Mouse (Mus musculus) frontal cortex, postnatal 14 days (tissue): Measurements from ENCODE around the gene Edn2.

ENCODE experiments used
- DNase-seq, 2 experiments: peaks; one replicate each; pipeline ENCODE4 v3.0.0; 2022; ENCODE audit warnings: low spot score in 2 of 2

Gene Edn2

GRCm38 (mm10) chr4:120161166-120161949 lies at the start of gene Edn2:
Edn2 (plus strand) TSS chr4:120161206.
- DNase-seq = no peak

- DNase-seq = no peak
Measured at GRCm38 (mm10) chr4:120115516-120115915, 45.5 kb upstream of the Edn2 start.

DNA sequence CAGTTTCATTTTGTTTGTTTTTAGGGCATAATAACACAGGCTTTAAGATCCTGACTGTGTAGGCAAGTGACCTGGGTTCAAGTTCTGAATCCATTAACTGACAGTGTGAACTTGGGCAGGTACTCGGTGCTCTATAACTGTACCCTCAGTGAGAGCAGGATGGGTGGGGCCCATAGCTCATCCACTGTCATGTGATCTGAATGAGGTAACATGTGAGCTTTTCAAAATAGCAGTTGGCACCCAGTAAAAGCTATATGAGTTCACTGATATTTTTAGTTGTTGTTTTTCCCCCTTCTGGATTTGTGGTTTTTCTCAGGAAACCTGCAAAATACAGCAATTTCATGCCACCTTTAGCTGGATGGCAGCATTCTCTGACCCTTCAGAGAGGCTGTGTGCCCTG lies 44.7 kb upstream of the Edn2 start:
- no peak for DNase-seq

- peak in 1 of 2 experiments; percentile 47 for DNase-seq
Measured at GRCm38 (mm10) chr4:120120276-120120675, 40.7 kb upstream of the Edn2 start.

DNA sequence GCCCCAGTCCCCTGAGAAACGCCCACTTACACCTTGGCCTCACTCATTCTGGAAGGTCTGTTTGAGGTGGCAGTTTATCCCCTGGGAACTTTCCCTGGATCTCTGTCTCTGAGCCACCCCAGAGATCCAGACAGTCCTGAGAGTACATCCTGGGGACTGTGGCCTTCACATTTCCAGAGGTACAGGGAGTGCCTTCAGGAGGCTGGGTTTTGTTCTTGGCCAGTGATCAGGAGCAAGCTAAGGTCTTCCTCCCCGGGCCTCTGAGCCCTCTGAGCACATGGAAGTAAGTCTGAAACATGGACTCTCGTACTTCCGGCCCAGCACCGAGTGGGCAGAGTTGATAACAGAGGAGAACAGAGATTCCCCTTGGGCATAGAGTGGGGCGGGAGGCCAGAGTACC lies 36.4 kb upstream of the Edn2 start:
- no peak for DNase-seq

GRCm38 (mm10) chr4:120126047-120126446 lies 35.0 kb upstream of the Edn2 start:
- DNase-seq = no peak

DNA sequence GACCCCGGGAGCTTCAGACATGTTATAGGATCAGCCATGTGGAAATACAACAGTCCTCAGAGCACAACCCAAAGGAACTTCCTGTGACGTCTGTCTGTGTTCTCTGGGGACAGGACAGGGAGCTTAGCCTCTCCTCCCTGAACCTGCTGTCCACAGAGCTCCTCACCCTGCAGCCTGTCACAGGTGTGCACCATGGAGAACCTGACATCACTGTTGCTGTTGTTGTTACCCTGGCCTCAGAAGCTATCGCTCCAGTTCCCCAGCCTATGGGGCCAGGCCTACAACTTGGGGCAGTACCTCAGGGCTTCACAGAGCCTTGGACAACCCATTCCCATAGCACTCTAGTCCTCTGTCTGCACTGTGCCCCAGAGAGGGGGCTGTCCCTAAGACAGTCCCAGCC lies 33.7 kb upstream of the Edn2 start:
- no peak for DNase-seq

- DNase-seq = no peak
Measured at GRCm38 (mm10) chr4:120128033-120128432, 33.0 kb upstream of the Edn2 start.

DNA sequence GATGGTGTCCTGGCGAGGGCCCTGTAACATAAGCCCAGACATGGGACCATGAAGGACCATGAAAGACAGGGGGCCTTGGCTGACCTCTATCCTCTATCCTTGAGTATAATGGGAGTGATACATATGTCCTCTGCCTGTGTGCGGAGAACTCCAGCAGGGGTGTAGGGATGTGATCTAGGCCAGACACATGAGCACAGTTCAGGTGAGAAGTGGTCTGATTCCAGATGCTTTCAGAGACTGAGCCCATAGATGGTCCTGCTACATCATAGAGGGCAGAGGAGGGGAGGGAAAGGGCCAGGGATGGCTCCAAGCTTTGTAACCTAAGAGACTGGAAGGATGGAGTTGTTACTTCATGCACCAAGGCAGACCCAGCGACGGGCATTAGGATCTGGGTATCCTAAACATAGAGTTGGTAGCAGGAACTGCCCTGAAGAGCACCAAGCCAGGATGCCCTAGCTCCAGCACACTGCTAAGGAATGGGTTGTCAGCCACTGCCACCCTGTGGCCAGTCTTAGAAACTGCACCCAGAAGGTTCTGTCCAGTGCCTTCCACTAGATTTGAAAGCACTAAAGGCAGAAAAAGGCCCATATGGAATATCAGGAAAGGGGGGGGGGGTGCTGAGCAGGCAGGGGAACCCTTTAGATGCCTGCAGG lies 31.6 kb upstream of the Edn2 start:
- DNase-seq = peak in 1 of 2 experiments; percentile 45

GRCm38 (mm10) chr4:120130926-120131325 lies 30.1 kb upstream of the Edn2 start:
- no peak for DNase-seq

- no peak for DNase-seq
Measured at GRCm38 (mm10) chr4:120131441-120132220, 29.4 kb upstream of the Edn2 start.

DNA sequence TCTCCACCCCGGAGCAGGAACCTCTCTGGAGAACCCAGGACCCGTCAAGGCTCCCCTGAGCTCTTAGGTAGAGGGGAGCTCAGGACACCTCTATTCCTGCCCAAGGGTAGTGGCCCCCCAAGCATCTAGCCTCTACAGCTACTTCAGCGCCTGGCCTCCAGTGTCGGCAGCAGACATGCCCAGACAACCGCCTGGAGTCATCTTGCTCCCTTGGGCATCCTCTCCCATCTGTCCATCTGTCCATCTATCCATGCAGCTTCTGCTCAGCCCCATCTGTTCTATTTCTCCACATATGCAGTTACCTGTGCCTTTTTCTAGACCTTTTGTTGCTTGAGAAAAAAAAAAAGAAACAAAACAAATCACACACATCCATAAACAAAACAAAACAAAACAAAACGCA lies 26.8 kb upstream of the Edn2 start:
- DNase-seq = no peak

- no peak for DNase-seq
Measured at GRCm38 (mm10) chr4:120141810-120142209, 19.2 kb upstream of the Edn2 start.

DNA sequence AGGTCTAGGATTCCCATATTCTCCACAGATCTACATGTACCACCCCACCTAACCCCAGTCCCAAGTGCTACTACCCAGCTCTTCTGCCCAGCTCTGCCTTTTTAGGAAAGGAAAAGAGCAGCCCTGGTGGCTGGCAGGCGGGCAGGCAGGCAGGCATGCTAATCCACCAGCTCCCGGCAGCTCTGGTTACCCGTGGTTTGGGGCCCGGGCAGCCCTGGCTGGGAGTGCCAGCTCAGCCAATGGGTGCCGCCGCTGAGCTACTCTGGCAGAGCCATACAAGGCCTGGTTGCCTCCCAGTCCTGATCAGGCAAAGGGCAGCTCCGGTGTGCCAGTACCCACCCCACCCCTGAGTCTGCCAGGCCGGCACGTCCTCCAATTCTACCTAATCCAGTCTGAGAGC lies 18.1 kb upstream of the Edn2 start:
- DNase-seq = no peak

DNA sequence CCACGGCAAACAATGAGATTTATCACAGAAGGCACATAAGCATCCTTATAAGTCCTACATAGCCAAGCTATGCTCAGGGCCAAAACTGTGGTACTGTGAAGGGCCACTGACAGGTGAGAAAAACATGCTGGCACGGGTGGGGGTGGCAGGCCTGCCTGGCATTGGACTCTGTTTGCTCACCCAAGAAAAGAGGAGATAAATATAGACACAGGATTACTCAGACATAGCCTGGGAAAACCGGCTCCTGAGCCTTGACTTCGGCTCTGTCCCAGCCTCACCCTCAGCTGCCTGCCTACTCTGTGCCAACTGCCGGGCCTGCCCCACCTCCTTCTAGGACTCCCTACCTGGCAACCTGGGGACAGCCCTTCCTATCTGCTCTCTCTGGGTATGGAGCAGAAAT lies 16.7 kb upstream of the Edn2 start:
- no peak for DNase-seq

DNA sequence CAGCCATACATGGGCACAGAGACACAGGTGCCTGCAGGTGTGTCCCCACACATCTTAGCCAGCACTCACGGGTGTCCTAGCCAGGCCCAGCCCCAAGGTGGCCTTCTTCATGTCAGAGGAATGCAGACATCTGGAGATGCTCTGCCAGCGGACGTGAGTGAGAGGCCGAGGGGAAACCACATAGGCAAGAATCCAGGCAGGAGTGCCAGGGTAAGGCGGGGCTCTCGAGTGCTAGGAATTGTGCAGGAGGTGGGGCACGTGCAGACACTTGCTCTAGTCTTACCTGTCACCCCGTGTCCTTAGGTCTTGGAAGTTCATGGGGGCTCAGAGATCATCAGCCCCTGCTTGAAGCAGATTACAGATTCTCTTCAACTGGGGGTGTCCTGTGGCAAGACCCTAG lies 15.1 kb upstream of the Edn2 start:
- DNase-seq = no peak

DNA sequence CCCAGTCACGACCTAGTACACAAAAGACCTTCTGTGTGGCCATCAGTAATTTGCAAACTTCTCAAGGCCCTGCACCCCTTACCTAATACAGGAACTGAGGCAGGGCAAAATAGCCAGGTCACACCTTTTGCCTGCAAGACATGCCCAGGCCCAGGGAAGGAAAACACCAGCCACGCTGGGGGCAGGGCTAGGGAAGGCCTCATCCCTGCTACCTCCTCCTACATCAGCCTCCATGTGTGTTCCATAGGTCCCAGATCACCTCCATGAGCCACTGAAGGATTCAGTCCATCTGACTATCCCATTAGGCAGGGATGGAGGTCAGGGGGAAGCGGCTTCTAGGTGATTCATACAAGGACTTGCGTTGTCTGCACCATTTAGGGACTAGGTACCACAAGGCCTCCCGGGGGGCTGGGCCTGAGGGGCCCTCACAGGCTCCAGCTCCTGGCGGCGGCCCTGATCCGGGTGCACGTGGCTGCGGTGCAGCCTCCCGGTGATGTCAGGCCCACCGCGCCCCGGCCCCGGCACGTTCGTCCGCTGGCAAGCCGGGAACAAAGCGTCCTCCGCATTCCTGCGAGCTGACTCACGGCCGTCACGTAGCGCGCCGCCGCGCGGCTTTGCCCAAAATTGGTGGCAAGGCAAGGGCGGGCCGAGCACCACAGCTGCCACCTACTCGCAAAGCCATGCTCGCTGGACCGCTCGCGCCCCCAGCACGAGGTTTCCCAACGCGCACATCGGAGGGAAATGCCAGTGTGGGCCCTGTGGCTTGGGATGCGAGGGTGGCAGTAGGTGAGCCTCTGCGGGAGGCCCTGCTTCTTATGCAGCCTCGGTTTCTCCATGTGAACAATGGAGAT lies 12.5 kb upstream of the Edn2 start:
- peak; percentile 59 to 67 for DNase-seq

DNA sequence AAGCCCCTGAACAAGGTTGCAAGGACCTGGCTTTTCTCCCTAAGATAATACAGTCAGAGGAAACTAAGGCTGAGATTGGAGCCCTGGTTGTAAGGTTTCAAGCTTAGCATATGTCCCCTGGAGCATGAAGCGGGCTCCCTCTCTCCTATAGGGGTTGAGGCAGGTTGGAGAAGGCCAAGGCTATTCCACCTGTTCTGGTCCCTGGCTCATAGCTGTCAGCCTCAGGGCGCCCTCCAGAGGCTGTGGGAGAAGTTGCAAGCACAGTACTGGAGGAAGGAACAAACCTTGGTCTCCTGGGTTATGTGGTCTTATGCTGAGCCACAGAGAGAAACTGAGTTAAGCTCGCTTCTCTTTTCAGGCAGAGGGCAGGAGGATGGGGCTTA lies 11.9 kb upstream of the Edn2 start:
- DNase-seq = no peak

DNA sequence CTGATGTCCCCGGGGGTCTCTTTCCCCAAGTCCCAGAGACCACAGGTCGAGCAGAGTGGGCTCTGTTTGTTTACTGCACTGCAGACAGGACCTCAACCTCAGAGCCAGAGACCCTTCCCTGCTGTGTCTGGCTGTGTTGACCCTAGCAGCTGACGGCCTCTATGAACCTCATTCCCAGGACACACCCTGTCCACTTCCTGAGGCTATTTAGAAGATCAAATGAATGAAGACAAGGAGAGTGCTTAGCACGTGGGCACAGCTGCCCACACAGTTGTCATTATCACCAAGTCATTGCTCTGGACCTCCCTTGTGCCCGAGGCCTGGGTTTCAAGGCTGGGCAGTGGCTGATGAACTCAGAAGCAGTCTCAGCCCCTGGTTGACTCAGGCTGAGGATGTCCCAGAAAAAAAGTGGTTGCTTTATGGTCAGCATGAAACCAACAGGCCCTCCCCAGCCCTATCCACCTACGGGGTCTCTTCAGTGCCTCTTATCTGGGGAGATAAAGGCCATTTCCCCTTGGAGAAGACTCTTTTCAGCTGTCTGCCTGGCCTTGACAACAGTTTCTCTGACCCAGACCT lies 10.6 kb upstream of the Edn2 start:
- DNase-seq = no peak

GRCm38 (mm10) chr4:120151906-120152305 lies 9.1 kb upstream of the Edn2 start:
- DNase-seq = no peak

GRCm38 (mm10) chr4:120152648-120153047 lies 8.4 kb upstream of the Edn2 start:
- no peak for DNase-seq
